Mouse (Mus musculus) liver, embryonic 15.5 days (tissue): ENCODE results near the gene Gm10840. TPM values are rescaled to one million over a fixed set of nuclear protein-coding genes. Genes with fewer than 3 reads are reported as not detected.
A peak's percentile ranks its signal among the peaks of the same experiment; 100 is the strongest.
"Not testable (repeated sequence)": the region's sequence is repeated elsewhere in the genome, so short reads cannot be mapped to it uniquely, and the experiment has no call there.

Source experiments
- ATAC-seq: fragments of 200-750 bp; cut with Nextera tagmentation; 2 replicates; pipeline ENCODE4 v1.8.0; 2017; ENCODE audit warnings: moderate number of reproducible peaks, mild to moderate bottlenecking, moderate library complexity; ENCODE audit not compliant: insufficient read depth
- H3K27ac ChIP-seq: fragments of 300-500 bp; sonication (generic); replicated peaks from 2 replicates; pipeline ENCODE4 v1.5.1; 2015; ENCODE audit warnings: mild to moderate bottlenecking, inconsistent platforms
- H3K27me3 ChIP-seq: fragments of 300-500 bp; sonication (generic); 2 replicates; pipeline ENCODE4 v1.6.1; 2015; ENCODE audit warnings: mild to moderate bottlenecking, inconsistent platforms
- H3K36me3 ChIP-seq: fragments of 300-500 bp; sonication (generic); replicated peaks from 2 replicates; pipeline ENCODE4 v1.6.1; 2015; ENCODE audit warnings: moderate library complexity, mild to moderate bottlenecking, inconsistent platforms
- H3K4me1 ChIP-seq: fragments of 300-500 bp; sonication (generic); replicated peaks from 2 replicates; pipeline ENCODE4 v1.6.1; 2015; ENCODE audit warnings: inconsistent platforms
- H3K4me2 ChIP-seq: fragments of 300-500 bp; sonication (generic); 2 replicates; pipeline ENCODE4 v1.6.1; 2015; ENCODE audit warnings: moderate library complexity, mild to moderate bottlenecking, inconsistent platforms
- H3K4me3 ChIP-seq: fragments of 300-500 bp; sonication (generic); replicated peaks from 2 replicates; pipeline ENCODE4 v1.5.1; 2015; ENCODE audit warnings: mild to moderate bottlenecking, inconsistent platforms
- H3K9ac ChIP-seq: fragments of 300-500 bp; sonication (generic); 2 replicates; pipeline ENCODE4 v1.6.1; 2015; ENCODE audit warnings: moderate library complexity, mild to moderate bottlenecking, inconsistent platforms
- H3K9me3 ChIP-seq: fragments of 300-500 bp; sonication (generic); replicated peaks from 2 replicates; pipeline ENCODE4 v1.6.1; 2016; ENCODE audit warnings: inconsistent platforms
- WGBS: fragments of 180-500 bp; shearing (Covaris S2); methylation state at CpG from one replicate; pipeline ENCODE4 v1.1.7; 2015; ENCODE audit warnings: mixed read lengths; ENCODE audit not compliant: insufficient replicate concordance; 5-methylcytosine and 5-hydroxymethylcytosine counted together
- polyA plus RNA-seq: library from polyadenylated mRNA; unstranded; fragments of >200 nt; fragmentation: Nextera tagmentation; extraction: Ambion mirVana; gene quantifications from 2 replicates; pipeline ENCODE4 v1.2.1, GENCODE M21; 2015

Gene Gm10840
- polyA plus RNA-seq, result not detected in 2 replicates

DNA sequence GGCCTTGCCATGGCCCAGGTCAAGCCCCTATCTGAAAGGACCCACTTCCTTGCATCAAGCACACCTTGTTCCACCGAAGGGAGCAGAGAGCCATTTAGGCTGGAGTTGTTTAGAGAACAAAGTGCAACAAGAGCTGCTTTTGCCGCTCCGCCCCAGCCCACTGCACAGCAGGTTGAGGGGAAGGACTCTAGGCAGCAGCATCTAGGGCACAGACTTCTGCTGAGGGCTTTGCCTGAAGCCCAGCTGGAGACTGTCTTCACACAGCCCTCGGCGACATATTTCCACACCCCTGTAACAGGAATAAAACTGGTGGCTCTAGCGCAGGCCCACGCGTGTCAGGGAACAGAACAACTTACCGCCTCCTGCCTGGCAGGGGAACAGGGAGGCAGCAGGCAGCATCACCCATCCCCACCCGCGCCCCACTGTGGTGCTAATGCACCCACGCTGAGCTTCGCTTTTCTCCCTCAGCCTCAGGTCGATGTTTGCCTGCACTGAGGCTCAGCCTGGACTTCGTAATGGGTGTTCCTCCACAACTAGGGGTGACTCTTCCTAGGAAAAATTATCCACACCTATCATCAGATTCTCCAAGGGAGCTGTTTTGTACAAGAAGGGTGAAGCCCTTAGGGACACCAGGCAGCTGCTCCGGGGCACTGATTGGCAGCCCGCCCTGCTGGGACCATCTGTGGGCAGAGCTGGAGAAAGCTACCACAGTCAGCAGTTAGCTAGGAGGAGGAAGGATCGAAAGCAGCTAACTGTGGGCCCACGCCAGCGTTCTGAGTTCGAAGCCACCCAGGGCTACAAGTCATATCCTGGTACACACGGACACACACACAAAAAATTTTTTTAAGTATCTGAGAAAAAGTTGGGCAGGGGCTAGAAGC, at the start of gene Gm10840, which contains the start of gene Limd2:
Gene Gm10840 (plus strand): TSS at position 10 of the 881 bp plus-strand sequence.
Gene Limd2 (minus strand): TSS at position 20 of the 881 bp plus-strand sequence.
- peak; percentile 9; the same call in 1 of the 2 replicates for ATAC-seq
- Histone ChIP-seq H3K9me3 (no peaks in the 10 kb centered on the region), H3K27ac (peak within 1 kb of the TSS; percentile 84), H3K36me3 (0 out of 2 replicates have a peak, but pooled peaks cover 13% of the 10 kb centered on the region), H3K9ac (peak within 1 kb of the TSS; percentile 66), H3K4me3 (peak within 1 kb of the TSS; percentile 69), H3K4me2 (peak within 1 kb of the TSS; percentile 93), H3K27me3 (peaks cover 37% of the 10 kb centered on the region), H3K4me1 (peaks cover 46% of the 10 kb centered on the region)
- WGBS, result 33% methylated on average over 22 of the region's 22 CpGs

DNA sequence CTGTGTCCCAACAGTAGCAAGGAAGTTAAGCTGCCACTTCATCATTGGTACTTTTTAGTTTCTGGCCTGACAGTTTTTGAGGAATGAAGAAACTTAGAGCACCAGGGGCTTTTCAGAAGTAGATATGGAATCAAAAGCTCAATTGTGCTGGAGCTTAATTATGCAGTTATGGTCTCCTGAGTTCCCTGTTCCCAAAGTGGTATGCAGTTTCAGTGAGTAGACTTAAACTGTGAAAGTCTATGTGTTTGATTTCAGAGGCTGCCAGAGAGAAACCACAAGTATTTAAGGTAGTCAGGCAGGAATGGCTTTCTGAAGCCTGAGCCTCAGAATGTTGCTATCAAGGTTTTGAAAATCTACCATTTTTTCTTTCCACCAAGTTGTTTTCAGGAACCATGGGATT, 49.0 kb upstream of the Gm10840 start:
- H3K4me1 ChIP-seq, result no peaks in the 10 kb centered on the region
- no peak overlapping the region for H3K9ac ChIP-seq
- no peak for ATAC-seq

DNA sequence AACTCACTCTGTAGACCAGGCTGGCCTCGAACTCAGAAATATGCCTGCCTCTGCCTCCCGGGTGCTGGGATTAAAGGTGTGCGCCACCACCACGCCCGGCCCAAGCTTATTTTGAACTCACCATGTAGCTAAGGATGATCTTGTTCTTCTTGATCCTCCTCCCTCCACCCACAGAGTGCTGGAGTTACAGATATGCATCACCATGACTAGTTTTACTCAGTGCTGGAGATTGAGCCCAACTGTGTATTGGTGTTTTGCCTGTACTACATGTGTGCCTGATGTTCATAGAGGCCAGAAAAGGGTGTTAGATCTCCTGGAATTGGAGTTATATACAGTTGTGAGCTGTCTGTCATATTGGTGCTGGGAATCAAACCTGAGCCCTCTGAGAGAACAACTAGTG, 38.4 kb upstream of the Gm10840 start:
- no peaks in the 10 kb centered on the region for H3K9me3 ChIP-seq
- no peak overlapping the region for H3K9ac ChIP-seq
- peaks cover 5% of the 10 kb centered on the region for H3K4me1 ChIP-seq
- H3K27me3 ChIP-seq, result no peaks in the 10 kb centered on the region
- no peak for ATAC-seq
- peak overlapping the region; percentile 12 for H3K27ac ChIP-seq
- H3K4me3 ChIP-seq, result no peak overlapping the region
- H3K4me2 ChIP-seq, result no peak overlapping the region
- H3K36me3 ChIP-seq, result peaks cover 23% of the 10 kb centered on the region; the same call in 1 of the 2 replicates
- 59% methylated on average over 5 of the region's 5 CpGs for WGBS

More for the DNA sequence above, 49.0 kb upstream of the Gm10840 start:
- H3K4me3 ChIP-seq, result no peak overlapping the region
- H3K9me3 ChIP-seq, result no peaks in the 10 kb centered on the region
- no peaks in the 10 kb centered on the region for H3K27me3 ChIP-seq
- no peak overlapping the region for H3K27ac ChIP-seq
- peaks cover 11% of the 10 kb centered on the region for H3K36me3 ChIP-seq
- no peak overlapping the region for H3K4me2 ChIP-seq

DNA sequence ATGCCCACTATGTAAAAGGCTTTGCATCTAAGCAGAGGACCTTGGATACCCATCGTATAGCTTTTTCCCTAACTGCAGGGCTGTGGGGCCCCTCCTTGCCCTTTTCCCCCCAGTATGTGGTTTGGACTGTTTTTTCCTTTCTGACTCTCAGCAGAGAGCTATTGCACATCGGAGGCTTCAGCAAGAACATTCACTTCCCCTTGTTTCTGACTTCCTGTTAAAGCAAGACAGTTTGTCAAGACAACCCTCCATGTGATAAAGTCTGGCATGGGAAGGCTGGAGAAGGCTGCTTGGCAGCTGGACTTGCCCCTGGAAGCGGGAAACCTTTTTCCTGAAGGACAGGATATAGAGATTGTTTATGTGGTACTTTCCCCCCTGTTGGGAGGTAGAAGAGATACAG, 37.9 kb upstream of the Gm10840 start:
- Histone ChIP-seq H3K4me2 (no peak overlapping the region), H3K9me3 (no peaks in the 10 kb centered on the region), H3K27ac (peak overlapping the region; percentile 12), H3K4me3 (no peak overlapping the region), H3K9ac (no peak overlapping the region), H3K27me3 (no peaks in the 10 kb centered on the region), H3K36me3 (peaks cover 23% of the 10 kb centered on the region; the same call in 1 of the 2 replicates), H3K4me1 (peaks cover 5% of the 10 kb centered on the region)
- WGBS, result 16% methylated on average over 3 of the region's 3 CpGs
- no peak for ATAC-seq

DNA sequence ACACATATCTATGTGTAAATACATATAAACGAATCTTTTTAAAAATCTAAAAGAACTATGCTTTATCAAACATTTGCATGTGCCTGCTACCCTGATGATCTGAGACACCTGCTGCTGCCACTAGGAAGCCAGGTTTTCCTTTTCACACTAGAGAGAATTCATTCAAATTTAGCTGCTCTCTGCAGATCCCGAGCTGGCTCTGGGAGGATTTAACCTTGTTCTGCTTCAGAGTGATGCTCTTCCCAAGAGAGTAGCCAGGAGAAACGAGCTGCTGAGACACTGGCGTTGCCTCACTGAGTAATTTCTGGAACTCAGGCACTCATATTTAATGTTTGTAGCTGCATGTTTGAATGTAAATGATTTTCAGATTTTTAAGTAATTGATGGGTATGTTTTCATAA, 35.9 kb upstream of the Gm10840 start:
- no peak overlapping the region for H3K27ac ChIP-seq
- no peak for ATAC-seq
- no peak overlapping the region for H3K9ac ChIP-seq
- H3K27me3 ChIP-seq, result no peaks in the 10 kb centered on the region
- H3K9me3 ChIP-seq, result no peaks in the 10 kb centered on the region
- no peak overlapping the region for H3K4me3 ChIP-seq
- peaks cover 13% of the 10 kb centered on the region for H3K4me1 ChIP-seq
- WGBS, result 55% methylated on average over 4 of the region's 4 CpGs
- no peak overlapping the region for H3K4me2 ChIP-seq
- peaks cover 23% of the 10 kb centered on the region; the same call in 1 of the 2 replicates for H3K36me3 ChIP-seq

DNA sequence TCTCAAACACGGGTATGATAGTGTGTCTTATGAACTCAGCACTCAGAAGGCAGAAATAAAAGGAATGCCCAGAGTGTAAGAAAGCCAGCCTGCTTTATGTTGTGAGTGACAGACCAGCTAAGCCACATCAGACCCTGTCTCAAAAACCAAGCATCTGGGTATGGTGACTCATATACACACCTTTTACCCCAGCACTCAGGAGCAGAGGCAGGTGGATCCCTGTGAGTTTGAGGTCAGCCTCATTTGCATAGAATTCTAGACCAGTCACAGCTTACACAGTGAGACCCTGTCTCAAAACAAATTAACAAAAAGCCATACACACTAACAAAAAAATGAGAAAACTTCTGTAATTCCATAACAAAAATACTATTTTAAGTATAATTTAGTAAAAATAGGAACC, 34.8 kb upstream of the Gm10840 start:
- Histone ChIP-seq H3K27me3 (no peaks in the 10 kb centered on the region), H3K9me3 (no peaks in the 10 kb centered on the region), H3K4me3 (no peak overlapping the region), H3K4me1 (peaks cover 15% of the 10 kb centered on the region), H3K36me3 (peaks cover 29% of the 10 kb centered on the region; the same call in 1 of the 2 replicates), H3K4me2 (no peak overlapping the region), H3K9ac (no peak overlapping the region), H3K27ac (no peak overlapping the region)
- 34% methylated on average over 1 of the region's 1 CpGs for WGBS
- ATAC-seq, result no peak

DNA sequence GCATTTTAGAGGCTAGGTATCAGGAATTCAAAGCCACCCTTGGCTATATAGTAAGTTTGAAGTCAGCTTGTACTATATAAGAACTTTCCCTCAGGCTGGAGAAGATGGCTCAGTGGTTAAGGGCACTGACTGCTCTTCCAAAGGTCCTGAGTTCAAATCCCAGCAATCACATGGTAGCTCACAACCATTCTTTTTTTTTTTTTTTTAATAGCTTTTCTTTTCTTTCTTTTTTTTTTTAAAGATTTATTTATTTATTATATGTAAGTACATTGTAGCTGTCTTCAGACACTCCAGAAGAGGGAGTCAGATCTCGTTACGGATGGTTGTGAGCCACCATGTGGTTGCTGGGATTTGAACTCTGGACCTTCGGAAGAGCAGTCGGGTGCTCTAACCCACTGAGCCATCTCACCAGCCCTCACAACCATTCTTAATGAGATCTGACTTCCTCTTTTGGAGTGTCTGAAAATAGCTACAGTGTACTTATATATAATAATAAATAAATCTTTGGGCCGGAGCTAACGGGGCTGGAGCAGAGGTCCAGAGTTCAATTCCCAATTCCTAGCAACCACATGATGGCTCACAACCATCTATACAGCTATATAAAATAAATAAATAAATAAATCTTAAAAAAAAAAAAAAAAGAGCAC, 33.8 kb upstream of the Gm10840 start:
- peaks cover 11% of the 10 kb centered on the region for H3K4me1 ChIP-seq
- 71% methylated on average over 6 of the region's 6 CpGs for WGBS
- H3K9me3 ChIP-seq, H3K4me2 ChIP-seq, ATAC-seq, H3K27ac ChIP-seq, H3K9ac ChIP-seq, H3K4me3 ChIP-seq, H3K27me3 ChIP-seq: not testable (repeated sequence)
- H3K36me3 ChIP-seq, result peaks cover 29% of the 10 kb centered on the region; the same call in 1 of the 2 replicates

DNA sequence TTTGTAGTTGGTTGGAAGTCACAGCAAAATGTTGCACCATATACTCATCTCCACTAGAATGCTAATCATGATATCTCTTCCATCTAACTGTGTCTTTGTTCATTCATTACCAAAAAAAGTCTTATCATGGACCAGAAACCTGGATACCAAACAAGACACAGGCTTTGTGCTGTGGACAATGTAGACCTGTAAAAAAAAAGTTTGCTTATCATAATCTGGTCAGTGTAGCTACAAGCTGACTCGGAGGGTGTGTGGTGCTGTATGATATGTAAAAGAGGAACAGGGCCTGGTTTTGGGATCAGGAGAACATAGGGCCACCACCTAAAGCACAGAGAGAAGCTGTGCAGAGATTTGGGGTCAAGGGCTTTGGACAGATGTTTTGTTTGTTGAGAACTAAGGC, 31.2 kb upstream of the Gm10840 start:
- H3K36me3 ChIP-seq, result peaks cover 24% of the 10 kb centered on the region; the same call in 1 of the 2 replicates
- no peaks in the 10 kb centered on the region for H3K9me3 ChIP-seq
- ATAC-seq, result peak; percentile 64; the same call in 1 of the 2 replicates
- no peaks in the 10 kb centered on the region for H3K27me3 ChIP-seq
- H3K4me3 ChIP-seq, result no peak overlapping the region
- H3K4me2 ChIP-seq, result no peak overlapping the region
- no peak overlapping the region for H3K9ac ChIP-seq
- 0 out of 2 replicates have a peak, but pooled peaks cover 15% of the 10 kb centered on the region for H3K4me1 ChIP-seq
- no peak overlapping the region for H3K27ac ChIP-seq
- WGBS, result 10% methylated on average over 1 of the region's 1 CpGs

DNA sequence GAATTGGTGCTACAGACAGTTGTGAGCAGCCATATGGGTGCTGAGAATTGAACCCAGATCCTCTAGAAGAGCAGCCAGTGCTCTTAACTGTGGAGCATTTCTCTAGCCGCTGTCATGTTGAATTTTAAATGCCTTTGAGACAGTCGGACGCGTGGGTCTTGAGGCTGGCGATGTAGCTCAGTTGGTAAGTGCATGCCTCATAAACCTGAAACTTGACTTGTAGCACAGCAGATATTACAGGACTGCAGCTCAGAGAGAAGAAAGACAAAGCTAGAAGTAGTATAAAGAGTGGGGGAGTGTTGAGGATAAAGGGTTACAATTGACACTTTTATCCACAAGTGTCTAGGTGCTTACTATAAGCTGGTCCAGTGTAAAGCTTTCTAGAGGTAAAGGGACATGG, 28.1 kb upstream of the Gm10840 start:
- no peak for ATAC-seq
- no peaks in the 10 kb centered on the region for H3K27me3 ChIP-seq

DNA sequence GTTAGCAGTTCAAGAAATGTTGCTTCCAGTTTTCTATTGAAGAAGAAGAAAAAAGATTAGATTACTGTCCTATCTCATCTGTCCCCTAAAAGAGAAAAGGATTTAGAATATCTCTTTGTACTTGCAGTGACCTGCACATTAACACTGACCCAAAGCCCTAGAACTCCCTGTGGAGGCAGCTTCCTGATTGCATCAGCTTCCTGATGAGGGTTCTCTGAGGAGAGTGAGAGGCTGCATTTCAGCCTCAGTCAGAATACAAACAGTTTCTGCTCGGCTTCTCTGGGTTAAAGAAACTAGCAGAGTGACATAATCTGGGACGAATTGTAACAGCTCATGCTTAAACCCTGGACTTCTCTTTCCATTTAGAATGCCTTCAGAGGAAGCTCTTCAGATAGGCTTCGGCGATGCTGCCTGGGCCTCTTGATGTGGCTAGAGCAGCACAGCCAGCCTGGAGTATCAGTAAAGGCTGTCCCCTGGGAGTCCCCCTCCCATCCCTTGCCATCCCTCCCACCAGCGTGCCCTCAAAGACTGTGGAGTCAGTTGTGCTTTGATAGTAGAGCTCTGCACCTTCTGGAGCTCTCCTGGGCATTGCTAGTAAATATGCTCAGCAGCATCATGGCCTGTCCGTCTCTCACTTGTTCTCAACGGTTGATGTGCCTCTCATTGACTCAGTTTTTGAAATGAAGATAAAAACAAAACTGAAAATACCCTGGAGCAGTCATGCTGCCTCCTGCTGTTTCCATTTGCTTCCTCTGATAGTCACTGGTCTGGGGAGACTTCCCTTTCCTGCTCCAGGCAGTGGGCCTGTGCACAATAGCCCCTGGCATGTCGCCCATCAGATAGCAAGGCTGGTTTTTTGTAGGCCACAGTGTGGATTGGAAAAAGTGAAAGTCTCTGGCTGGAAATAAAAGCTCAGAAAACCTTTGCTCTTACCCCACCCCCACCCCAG, 25.8 kb upstream of the Gm10840 start:
- H3K9me3 ChIP-seq, result no peaks in the 10 kb centered on the region
- no peak overlapping the region for H3K9ac ChIP-seq
- 7% methylated on average over 8 of the region's 8 CpGs for WGBS
- no peak overlapping the region for H3K4me3 ChIP-seq
- no peaks in the 10 kb centered on the region for H3K27me3 ChIP-seq
- ATAC-seq, result peak; percentile 80
- peak overlapping the region; percentile 80 for H3K27ac ChIP-seq
- H3K36me3 ChIP-seq, result 0 out of 2 replicates have a peak, but pooled peaks cover 7% of the 10 kb centered on the region
- peaks cover 13% of the 10 kb centered on the region for H3K4me1 ChIP-seq
- H3K4me2 ChIP-seq, result peak overlapping the region; percentile 37

More for the DNA sequence above, 28.1 kb upstream of the Gm10840 start:
- Histone ChIP-seq H3K27ac (no peak overlapping the region), H3K36me3 (peaks cover 14% of the 10 kb centered on the region; the same call in 1 of the 2 replicates), H3K4me1 (peaks cover 21% of the 10 kb centered on the region), H3K4me3 (no peak overlapping the region), H3K9ac (no peak overlapping the region), H3K4me2 (no peak overlapping the region), H3K9me3 (no peaks in the 10 kb centered on the region)
- WGBS, result 80% methylated on average over 5 of the region's 5 CpGs
